Mouse (Mus musculus): ENCODE data around the gene Gkn2. TPM values are rescaled to one million over a fixed set of nuclear protein-coding genes. Genes with fewer than 3 reads are reported as not detected.
A peak's percentile ranks its signal among the peaks of the same experiment; 100 is the strongest.

The Gkn2 gene
- not detected in 2 replicates for polyA plus RNA-seq (2012; rRNA removed)

DNA sequence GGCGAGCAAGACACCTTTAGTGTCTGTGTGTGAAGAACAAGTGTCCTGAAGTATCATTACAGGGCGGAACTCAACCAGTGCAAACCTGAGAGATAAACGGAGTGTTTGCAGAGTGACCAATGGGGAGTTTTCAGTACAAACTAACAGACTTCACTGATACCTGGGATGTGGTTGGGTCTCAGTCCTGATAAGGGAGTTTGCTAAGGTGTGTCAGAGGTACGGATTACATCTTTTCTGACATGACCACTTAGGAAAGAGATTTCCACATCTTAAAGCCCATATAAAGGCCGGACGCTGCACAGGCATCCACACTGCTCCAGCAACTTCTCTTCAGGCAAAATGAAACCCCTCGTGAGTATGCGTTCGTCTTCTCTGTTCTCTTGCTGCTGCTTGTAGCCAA lies at the start of gene Gkn2:
Gkn2 (plus strand) TSS at position 301 of the 400 bp plus-strand sequence.
- no peak for DNase-seq (ENCODE audit: low spot score)

DNA sequence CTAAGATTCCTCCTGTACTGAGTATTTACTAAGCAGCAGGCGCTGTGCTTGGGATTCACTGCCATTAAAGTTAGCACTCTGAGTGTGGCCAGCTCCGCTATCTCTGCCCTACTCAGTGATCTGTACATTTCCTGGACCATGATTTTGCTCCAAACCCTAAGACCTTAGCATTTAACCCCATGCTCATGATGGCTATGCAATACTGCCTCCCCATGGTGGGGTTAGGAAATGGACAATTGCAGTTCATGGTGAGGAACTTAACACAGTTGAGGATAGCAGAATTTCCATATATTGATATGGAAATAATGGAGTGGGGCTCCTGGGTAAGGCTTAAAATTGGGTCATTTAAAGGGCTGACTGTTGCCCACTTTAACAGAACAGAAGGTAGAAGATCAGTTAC lies 49.8 kb upstream of the Gkn2 start:
- no peak for DNase-seq (ENCODE audit: low spot score)

DNA sequence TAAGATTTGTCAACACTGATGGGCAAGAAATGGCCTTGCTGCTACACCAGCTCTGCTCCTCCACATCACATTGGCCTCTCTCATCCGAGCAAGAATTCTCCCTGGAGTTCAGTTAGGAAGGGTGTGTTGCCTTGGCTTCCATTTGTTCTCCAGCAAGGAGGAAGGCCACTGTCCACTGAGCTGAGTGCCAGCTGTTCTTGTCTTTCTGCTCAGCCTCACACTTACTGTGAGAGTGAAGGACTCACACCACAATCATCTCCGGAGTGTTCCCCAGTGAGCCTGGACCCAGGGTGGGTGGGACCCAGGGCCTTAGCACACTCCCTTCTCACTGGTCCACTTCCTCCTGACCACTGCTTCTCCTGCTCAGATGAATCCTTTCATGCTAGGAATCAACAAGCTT lies 46.2 kb upstream of the Gkn2 start:
- DNase-seq (ENCODE audit: low spot score) = no peak

DNA sequence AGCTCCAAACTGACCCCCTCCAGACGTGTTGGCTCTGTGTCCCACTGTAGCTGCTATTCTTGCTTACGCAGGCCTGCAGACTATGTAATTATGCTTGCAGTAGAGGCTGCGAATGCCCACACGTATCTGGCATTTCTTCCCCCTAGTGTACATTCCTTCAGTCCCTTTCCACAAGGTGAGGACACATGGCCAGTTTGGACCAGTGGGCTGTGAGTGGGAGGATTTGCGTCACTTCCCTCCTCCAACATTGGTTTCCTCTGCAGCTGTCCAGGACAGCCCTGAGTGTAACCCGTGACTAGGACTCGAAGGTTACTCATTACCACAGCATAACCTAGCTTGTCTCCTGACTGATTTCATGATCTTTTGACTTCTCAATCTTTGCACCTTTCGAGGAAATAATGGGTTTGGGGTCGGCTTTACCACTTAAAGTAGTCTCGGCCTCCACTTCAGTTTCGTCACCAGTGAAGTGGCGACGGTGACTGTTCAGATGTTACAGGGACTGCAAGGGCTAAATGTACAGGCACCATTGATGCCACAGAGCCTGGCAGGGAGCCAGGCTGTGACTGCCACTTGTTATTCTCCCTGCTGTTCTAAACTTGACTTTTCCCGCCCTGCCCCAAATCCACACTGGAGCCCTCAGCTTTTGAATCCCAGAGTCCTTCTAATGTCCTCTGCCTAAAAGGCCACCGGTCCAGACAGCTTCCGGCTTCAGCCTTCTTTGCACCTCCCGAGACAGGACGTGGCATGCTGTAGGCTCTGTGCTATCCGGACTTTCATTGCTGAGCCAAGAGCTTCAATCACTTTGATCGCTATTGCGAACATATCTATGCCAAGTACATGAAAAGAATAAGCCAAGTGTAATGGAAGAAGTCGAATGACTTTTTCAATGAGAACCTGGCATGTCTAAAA lies 44.6 kb upstream of the Gkn2 start:
- no peak for DNase-seq (ENCODE audit: low spot score)

- no peak for DNase-seq (ENCODE audit: low spot score)
These were observed 40.8 kb upstream of the Gkn2 start for GRCm38 (mm10) chr6:87332380-87332779.

DNA sequence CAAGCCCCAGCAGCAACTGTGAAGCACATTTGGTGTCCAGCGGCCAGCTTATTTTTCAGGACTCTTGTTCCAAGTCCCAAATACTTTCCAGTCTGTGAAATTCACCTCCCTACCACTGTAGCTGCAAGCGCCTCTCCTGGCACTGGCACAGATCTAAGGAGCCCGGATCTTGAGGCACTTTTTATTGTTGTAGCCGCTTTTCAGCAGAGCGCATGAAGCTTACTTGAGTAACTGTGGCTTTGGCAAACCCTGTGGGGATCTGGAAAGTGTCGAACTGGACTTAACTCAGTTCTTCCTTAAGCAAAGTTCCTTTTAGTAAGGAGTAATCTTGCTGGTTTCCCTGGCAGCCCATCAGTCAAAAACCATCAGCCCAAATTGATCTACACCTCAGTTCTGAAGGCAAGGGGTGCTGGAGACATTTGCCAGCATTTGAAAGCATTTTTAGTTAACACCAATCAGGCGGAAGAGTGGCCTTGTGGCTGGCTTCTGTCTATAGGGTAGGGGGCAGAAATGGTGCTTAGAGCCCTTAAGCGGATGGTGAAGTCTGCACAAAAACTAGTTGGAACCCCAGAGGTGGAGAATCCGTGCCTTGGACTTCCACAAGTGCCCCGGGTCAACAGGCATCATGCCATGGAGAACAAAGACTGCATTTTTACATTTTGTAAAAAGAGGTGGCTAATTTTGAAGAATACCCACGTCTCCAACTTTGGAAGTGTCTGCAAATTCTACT lies 38.6 kb upstream of the Gkn2 start:
- DNase-seq (ENCODE audit: low spot score) = no peak

- peak; percentile 56 for DNase-seq (ENCODE audit: low spot score)
These were observed 37.8 kb upstream of the Gkn2 start, which contains the start of gene Antxr1 for GRCm38 (mm10) chr6:87335091-87335934. TSS of gene Antxr1 (minus strand) at chr6:87335821.

DNA sequence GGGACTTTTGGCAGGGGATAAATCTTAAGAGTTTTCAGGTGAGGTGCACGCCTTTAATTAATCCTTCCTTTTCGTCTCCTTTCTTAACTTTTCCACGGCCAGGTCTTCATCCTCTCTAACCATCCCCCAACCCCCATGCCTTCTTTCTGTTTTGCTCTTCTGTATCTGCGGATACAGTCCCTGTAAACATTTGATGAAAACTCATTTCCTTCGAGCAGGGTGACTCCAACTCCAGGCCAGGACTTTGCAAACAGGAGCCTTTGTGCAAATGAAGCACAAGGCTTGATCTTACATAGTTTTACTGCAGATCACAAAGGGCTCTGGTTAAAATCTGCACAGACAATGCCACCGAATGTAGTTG lies 37.2 kb upstream of the Gkn2 start:
- no peak for DNase-seq (ENCODE audit: low spot score)

DNA sequence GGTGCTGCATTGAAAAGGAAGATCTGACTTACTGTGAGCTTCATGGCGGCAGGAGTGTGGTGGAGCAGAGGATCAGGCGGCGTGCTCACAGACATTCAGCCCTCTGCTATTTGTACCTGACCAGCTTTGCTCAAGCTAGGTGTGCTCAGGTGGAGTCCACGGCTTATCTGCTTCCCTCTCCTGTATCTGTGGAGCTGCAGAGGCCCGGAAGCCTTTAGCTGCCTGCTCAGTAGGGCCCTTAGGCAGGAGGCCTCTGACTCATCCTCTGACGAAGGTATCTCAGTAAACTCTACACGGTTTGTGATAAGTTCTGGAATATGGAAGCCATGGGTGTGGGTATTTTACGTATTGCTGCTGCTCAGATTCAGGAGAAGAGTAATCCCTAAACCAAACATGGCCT lies 22.3 kb upstream of the Gkn2 start, which contains the start of gene Gkn1:
Gkn1 (minus strand) TSS at position 114 of the 400 bp plus-strand sequence.
- no peak for DNase-seq (ENCODE audit: low spot score)

DNA sequence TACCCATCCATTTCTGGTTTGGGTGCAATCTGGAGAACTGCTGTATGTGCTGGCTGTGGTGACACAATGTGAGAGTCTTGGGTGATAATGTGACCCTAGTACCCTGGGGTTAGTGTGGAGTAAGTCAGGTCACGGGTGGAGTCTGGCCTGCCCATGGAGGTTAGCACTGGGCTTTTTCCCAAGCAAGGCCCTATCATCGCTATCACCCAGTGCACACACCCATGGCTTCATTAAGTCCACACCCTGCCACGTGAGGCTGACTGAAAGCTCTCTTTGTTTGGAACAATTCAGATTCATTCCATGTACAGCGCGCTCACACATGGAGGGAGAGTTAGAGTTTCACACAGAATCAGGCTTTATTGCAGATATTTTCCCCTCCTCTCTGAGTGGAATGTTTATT lies 18.7 kb upstream of the Gkn2 start:
- DNase-seq (ENCODE audit: low spot score) = no peak

- no peak for DNase-seq (ENCODE audit: low spot score)
These were observed 3.9 kb upstream of the Gkn2 start for GRCm38 (mm10) chr6:87369223-87369622.

- no peak for DNase-seq (ENCODE audit: low spot score)
These were observed 11.0 kb downstream of the Gkn2 start for GRCm38 (mm10) chr6:87383926-87384691.

DNA sequence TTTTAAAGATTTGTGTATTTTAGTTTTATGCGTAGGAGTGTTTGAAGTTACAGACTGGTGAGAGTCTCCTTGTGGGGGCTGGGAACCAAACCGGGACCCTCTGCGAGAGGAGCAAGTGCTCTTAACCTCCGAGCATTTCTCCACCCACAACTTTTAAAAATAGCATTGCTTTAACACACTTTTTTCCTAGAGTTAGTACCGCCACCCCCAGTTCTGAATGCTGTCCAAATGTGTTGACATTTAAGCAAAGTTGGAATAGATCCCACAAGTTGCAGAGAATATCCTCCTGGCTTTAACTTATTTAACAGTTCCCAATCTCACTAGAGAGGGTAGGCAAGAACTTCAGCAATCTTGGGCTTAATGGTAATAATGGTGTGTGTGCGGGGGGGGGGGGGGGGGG lies 11.6 kb downstream of the Gkn2 start:
- DNase-seq (ENCODE audit: low spot score) = no peak

DNA sequence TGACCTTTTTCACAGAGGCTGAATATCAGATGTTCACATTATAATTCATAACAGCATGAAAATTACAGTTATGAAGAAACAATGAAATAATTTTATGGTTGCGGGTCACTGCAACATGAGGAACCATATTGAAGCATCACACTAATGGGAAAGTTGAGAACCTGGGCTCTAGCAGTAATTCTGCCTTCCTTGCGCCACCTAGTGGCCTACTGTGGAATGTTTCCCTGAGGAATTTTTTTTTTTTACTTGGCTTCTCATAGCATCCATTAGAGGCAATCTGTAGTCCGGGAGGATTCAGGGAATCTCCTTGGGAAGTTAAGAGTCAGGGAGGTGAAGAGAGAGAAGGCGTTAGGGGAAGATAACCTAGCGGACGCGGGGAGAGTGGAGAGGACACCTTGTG lies 13.0 kb downstream of the Gkn2 start:
- no peak for DNase-seq (ENCODE audit: low spot score)

GRCm38 (mm10) chr6:87386681-87387080 lies 13.5 kb downstream of the Gkn2 start:
- DNase-seq (ENCODE audit: low spot score) = no peak

DNA sequence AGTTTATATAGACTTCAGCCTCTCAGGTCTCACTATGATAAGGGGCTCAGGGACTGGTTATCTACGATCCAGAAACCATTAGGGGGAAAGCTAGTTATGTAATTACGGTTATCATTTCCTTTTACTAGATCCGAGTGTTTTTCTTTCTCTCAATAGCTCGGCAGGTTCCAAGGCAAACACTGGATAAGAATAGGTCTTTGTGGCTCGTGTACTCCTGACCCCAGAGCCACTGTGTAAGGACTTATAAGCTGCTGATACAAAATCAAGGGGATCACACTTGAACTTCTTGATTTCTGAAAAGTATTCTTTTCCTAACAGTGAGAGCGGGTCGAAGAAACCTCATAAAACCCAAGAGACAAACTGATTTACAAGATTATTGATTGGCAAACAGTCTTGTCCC lies 15.7 kb downstream of the Gkn2 start, which contains the start of gene Gkn3:
Gkn3 (minus strand) TSS at position 59 of the 400 bp plus-strand sequence.
- DNase-seq (ENCODE audit: low spot score) = no peak

- DNase-seq (ENCODE audit: low spot score) = no peak
These were observed 16.4 kb downstream of the Gkn2 start for GRCm38 (mm10) chr6:87389455-87389989.

- no peak for DNase-seq (ENCODE audit: low spot score)
These were observed 20.5 kb downstream of the Gkn2 start for GRCm38 (mm10) chr6:87393466-87394205.

DNA sequence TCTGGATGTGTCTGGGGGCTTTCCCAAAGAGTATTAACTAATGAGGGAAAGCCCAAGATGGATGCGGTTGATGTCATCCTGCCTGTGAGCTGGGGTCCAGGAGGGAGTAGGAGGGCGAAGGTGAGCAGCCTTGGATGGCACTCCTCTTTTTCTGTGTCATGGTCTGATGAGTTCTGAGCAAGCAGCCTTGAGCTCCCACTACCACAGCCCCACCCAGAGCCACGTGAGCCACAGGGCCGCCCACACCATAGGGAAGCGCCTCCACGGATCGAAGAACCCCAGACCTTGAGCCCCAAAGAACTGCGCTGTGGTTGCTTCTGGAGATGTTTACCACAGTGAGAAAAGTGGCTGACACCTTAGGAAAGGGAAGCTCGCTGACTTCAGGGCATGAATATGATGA lies 21.6 kb downstream of the Gkn2 start:
- DNase-seq (ENCODE audit: low spot score) = no peak

- DNase-seq (ENCODE audit: low spot score) = peak; percentile 51
These were observed 26.0 kb downstream of the Gkn2 start for GRCm38 (mm10) chr6:87399137-87399536.
